Mouse (Mus musculus): ENCODE data around the gene Arfrp1.

- TF ChIP-seq CTCF (IDR thresholded peaks at IDR 0.05) (0 out of 2 replicates have a peak, but pooled peaks have one; percentile 4), POLR2A (IDR thresholded peaks at IDR 0.05; ENCODE audit: insufficient read depth, low read depth, low read length) (no peak)
These were observed 4.8 kb upstream of the Arfrp1 start for GRCm38 (mm10) chr2:181370001-181370400.

All from heart, adult 2 months (tissue).